Mouse (Mus musculus) cerebellum, adult 8-10 months (tissue): Measurements from ENCODE around the gene Rev1.

Experiments
- DNase-seq: peaks from one replicate; pipeline ENCODE4 v3.0.0; 2022

Gene Rev1

GRCm38 (mm10) chr1:38129501-38130267, at the start of gene Rev1:
TSS of gene Rev1 (minus strand) at chr1:38129801.
- DNase-seq = peak; percentile 97

GRCm38 (mm10) chr1:38178929-38179328, 49.3 kb upstream of the Rev1 start:
- no peak for DNase-seq

GRCm38 (mm10) chr1:38176077-38176476, 46.5 kb upstream of the Rev1 start:
- DNase-seq = no peak

GRCm38 (mm10) chr1:38171874-38172273, 42.3 kb upstream of the Rev1 start:
- no peak for DNase-seq

GRCm38 (mm10) chr1:38165696-38166095, 36.1 kb upstream of the Rev1 start:
- no peak for DNase-seq

- no peak for DNase-seq
These were observed 20.5 kb upstream of the Rev1 start for GRCm38 (mm10) chr1:38150086-38150485.

- DNase-seq = no peak
These were observed 16.4 kb upstream of the Rev1 start for GRCm38 (mm10) chr1:38146008-38146407.

GRCm38 (mm10) chr1:38141371-38141770, 11.8 kb upstream of the Rev1 start:
- no peak for DNase-seq

GRCm38 (mm10) chr1:38140911-38141310, 11.3 kb upstream of the Rev1 start:
- no peak for DNase-seq

GRCm38 (mm10) chr1:38139396-38139795, 9.8 kb upstream of the Rev1 start:
- no peak for DNase-seq

GRCm38 (mm10) chr1:38132942-38133341, 3.3 kb upstream of the Rev1 start:
- no peak for DNase-seq

- DNase-seq = peak; percentile 25
These were observed 1.3 kb upstream of the Rev1 start for GRCm38 (mm10) chr1:38130715-38131483.

- peak; percentile 74 for DNase-seq
These were observed 623 bp downstream of the Rev1 start for GRCm38 (mm10) chr1:38128919-38129436.

GRCm38 (mm10) chr1:38127036-38127435, 2.6 kb downstream of the Rev1 start:
- no peak for DNase-seq

- DNase-seq = no peak
These were observed 3.2 kb downstream of the Rev1 start for GRCm38 (mm10) chr1:38126426-38126825.

GRCm38 (mm10) chr1:38124261-38124660, 5.3 kb downstream of the Rev1 start:
- no peak for DNase-seq

- no peak for DNase-seq
These were observed 8.7 kb downstream of the Rev1 start for GRCm38 (mm10) chr1:38120877-38121276.

GRCm38 (mm10) chr1:38118624-38119023, 11.0 kb downstream of the Rev1 start:
- DNase-seq = no peak

GRCm38 (mm10) chr1:38109786-38110185, 19.8 kb downstream of the Rev1 start:
- DNase-seq = no peak

GRCm38 (mm10) chr1:38103813-38104212, 25.8 kb downstream of the Rev1 start:
- DNase-seq = no peak

GRCm38 (mm10) chr1:38103214-38103613, 26.4 kb downstream of the Rev1 start:
- DNase-seq = no peak

GRCm38 (mm10) chr1:38081316-38081715, 48.3 kb downstream of the Rev1 start:
- DNase-seq = no peak

GRCm38 (mm10) chr1:38071326-38071725, 58.3 kb downstream of the Rev1 start:
- no peak for DNase-seq

GRCm38 (mm10) chr1:38067276-38067675, 62.3 kb downstream of the Rev1 start:
- no peak for DNase-seq
